In the genomic region with DNA sequence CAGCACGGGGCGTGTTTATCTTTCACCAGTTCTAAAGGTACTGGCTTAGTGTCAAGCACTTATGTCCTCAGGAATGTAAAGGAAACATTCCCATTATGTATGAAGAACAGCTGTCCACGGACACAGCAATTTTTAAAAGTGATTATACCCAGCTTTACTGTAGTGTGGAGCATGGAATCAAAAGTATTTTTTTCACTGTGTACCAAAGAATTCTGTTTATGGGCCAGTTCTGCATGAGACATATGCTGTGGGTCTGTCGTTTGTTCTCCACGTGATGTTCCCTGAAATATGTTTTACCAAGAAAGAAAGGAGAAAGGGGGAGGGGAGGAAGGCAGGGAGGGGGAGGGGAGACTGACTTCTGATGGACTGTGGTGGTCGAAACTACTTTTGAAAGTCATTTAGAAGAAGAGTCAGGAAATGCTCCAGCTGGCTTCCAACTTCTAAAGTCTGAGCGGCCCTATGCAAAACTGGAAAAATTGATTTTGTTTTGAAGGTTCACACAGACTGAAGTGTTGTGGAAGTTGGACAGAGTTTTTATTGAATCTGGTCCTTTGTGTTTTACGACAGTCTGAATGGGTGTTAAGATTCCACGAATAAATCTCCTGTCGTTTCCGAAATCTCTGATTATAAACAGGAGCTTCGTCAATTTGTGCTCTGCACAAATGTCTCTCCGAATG, we compare ENCODE assay signal across 15 mouse cellular contexts.
DNase-seq lines count a peak whose midpoint lies in the region; ATAC-seq and TF ChIP-seq lines count a peak whose summit lies in the region.
"Had no signal": no experiment of that assay in that cellular context is flagged by ENCODE, and none has a peak within 500 bp of the region (broad histone marks: within the 10 kb centered on the region; RNA-seq: fewer than 3 reads in every experiment).

No protein-coding gene starts in this region.

- intact Hi-C loops in heart, adult 2 months (cut with DNase I): no loop called here
- intact Hi-C loops in heart, postnatal 36 days (cut with DNase I): loop anchor here (5.0 kb wide), 1 partner anchor 81 kb away; a partner anchor contains a TSS

- WGBS in heart, adult 2 months: 71% methylated on average over 13 of the region's 13 CpGs
- WGBS in lung, embryonic 15.5 days: 41% methylated on average over 13 of the region's 13 CpGs
- WGBS in limb, embryonic 15.5 days: 43% methylated on average over 13 of the region's 13 CpGs

- no peaks in the 10 kb centered on the region for H3K79me2 ChIP-seq in heart, adult 2 months (replicated peaks; ENCODE audit: control insufficient read depth, insufficient read depth, low read length)

- H3K4me3 ChIP-seq in heart, adult 2 months: no peak overlapping the region
- H3K4me3 ChIP-seq in lung, embryonic 15.5 days: no peak overlapping the region
- H3K4me3 ChIP-seq in bone marrow macrophage, adult 2 months (ENCODE audit: insufficient read depth, low read length): peak overlapping the region; percentile 4; the same call in 1 of the 2 replicates
- H3K4me3 ChIP-seq in limb, embryonic 15.5 days: no peak overlapping the region
- H3K4me3 ChIP-seq: heart, embryonic 15.5 days; hindbrain, embryonic 13.5 days; midbrain, embryonic 10.5 days; neural tube, embryonic 15.5 days had no signal

- no peak for TF ChIP-seq CTCF in heart, adult 2 months (IDR thresholded peaks at IDR 0.05)
- TF ChIP-seq CTCF in bone marrow macrophage, adult 2 months (IDR thresholded peaks at IDR 0.05; ENCODE audit: low read depth, low read length): no peak

- peak overlapping the region; percentile 16; the same call in 1 of the 2 replicates for H3K27ac ChIP-seq in heart, adult 2 months
- peak overlapping the region; percentile 55 for H3K27ac ChIP-seq in lung, embryonic 15.5 days
- H3K27ac ChIP-seq in bone marrow macrophage, adult 2 months (ENCODE audit: insufficient read depth, low read depth, low read length): peak overlapping the region; percentile 99
- no peak overlapping the region for H3K27ac ChIP-seq in limb, embryonic 15.5 days
- H3K27ac ChIP-seq: heart, embryonic 15.5 days; hindbrain, embryonic 13.5 days; midbrain, embryonic 10.5 days; neural tube, embryonic 15.5 days had no signal

- ATAC-seq in lung, embryonic 15.5 days (ENCODE audit: borderline replicate concordance, extremely low read depth, low FRiP score, low TSS enrichment): peak; percentile 55; the same call in 1 of the 2 replicates
- 0 out of 2 replicates have a peak, but pooled peaks have one; percentile 30 for ATAC-seq in limb, embryonic 15.5 days (ENCODE audit: insufficient number of reproducible peaks, low FRiP score, low TSS enrichment, low read depth)
- no peak for ATAC-seq in granulocyte monocyte progenitor cell, adult 5-6 weeks (replicated peaks; ENCODE audit: poor library complexity, severe bottlenecking)

- TF ChIP-seq POLR2A in heart, adult 2 months (IDR thresholded peaks at IDR 0.05; ENCODE audit: insufficient read depth, low read depth, low read length): no peak
- no peak for TF ChIP-seq POLR2A in bone marrow macrophage, adult 2 months (IDR thresholded peaks at IDR 0.05; ENCODE audit: borderline replicate concordance, low read depth, low read length)

- H3K9ac ChIP-seq in heart, adult 2 months (ENCODE audit: low read depth, low read length): no peak overlapping the region
- no peak overlapping the region for H3K9ac ChIP-seq in lung, embryonic 15.5 days
- no peak overlapping the region for H3K9ac ChIP-seq in limb, embryonic 15.5 days
- H3K9ac ChIP-seq: heart, embryonic 15.5 days; hindbrain, embryonic 13.5 days; neural tube, embryonic 15.5 days had no signal

- TF ChIP-seq EP300 in heart, adult 2 months (IDR thresholded peaks at IDR 0.05; ENCODE audit: insufficient read depth, low read depth, low read length): no peak

- H3K4me2 ChIP-seq in lung, embryonic 15.5 days: no peak overlapping the region
- no peak overlapping the region for H3K4me2 ChIP-seq in limb, embryonic 15.5 days
- H3K4me2 ChIP-seq: heart, embryonic 15.5 days; hindbrain, embryonic 13.5 days; neural tube, embryonic 15.5 days had no signal

- H3K4me1 ChIP-seq in heart, adult 2 months (ENCODE audit: control insufficient read depth, insufficient read depth, low read length): peaks cover 1% of the 10 kb centered on the region; the same call in 1 of the 2 replicates
- peaks cover 14% of the 10 kb centered on the region; the same call in 1 of the 2 replicates for H3K4me1 ChIP-seq in lung, embryonic 15.5 days
- H3K4me1 ChIP-seq in bone marrow macrophage, adult 2 months (ENCODE audit: control insufficient read depth, insufficient read depth, low read length): peaks cover 53% of the 10 kb centered on the region
- H3K4me1 ChIP-seq in limb, embryonic 15.5 days: 0 out of 2 replicates have a peak, but pooled peaks cover 2% of the 10 kb centered on the region
- H3K4me1 ChIP-seq: hindbrain, embryonic 13.5 days; neural tube, embryonic 15.5 days had no signal

- no peaks in the 10 kb centered on the region for H3K27me3 ChIP-seq in heart, adult 2 months (ENCODE audit: control insufficient read depth, insufficient read depth, low read length)
- H3K27me3 ChIP-seq in lung, embryonic 15.5 days: no peaks in the 10 kb centered on the region
- H3K27me3 ChIP-seq in limb, embryonic 15.5 days: no peaks in the 10 kb centered on the region
- H3K27me3 ChIP-seq: heart, embryonic 15.5 days; hindbrain, embryonic 13.5 days; neural tube, embryonic 15.5 days had no signal

- H3K9me3 ChIP-seq in lung, embryonic 15.5 days: no peaks in the 10 kb centered on the region
- H3K9me3 ChIP-seq in limb, embryonic 15.5 days: no peaks in the 10 kb centered on the region
- H3K9me3 ChIP-seq: heart, embryonic 15.5 days; hindbrain, embryonic 13.5 days; midbrain, embryonic 10.5 days; neural tube, embryonic 15.5 days had no signal

- H3K36me3 ChIP-seq in heart, adult 2 months (ENCODE audit: control insufficient read depth, insufficient read depth, low read length): no peaks in the 10 kb centered on the region
- no peaks in the 10 kb centered on the region for H3K36me3 ChIP-seq in lung, embryonic 15.5 days
- H3K36me3 ChIP-seq in limb, embryonic 15.5 days: no peaks in the 10 kb centered on the region
- H3K36me3 ChIP-seq: heart, embryonic 15.5 days; hindbrain, embryonic 13.5 days; midbrain, embryonic 10.5 days; neural tube, embryonic 15.5 days had no signal

- DNase-seq in heart, adult 2 months: no peak
- no peak for DNase-seq in heart, postnatal 36 days
- no peak for DNase-seq in lung, postnatal 4 days
- no peak for DNase-seq in embryo, embryonic 10 days (ENCODE audit: low spot score)
- DNase-seq: adrenal gland, adult 2 months; cerebellum, adult 2 months; gastrocnemius, postnatal 36 days had no signal
